Mouse (Mus musculus): Measurements from ENCODE around the gene Agtr1a.

The Agtr1a gene

GRCm38 (mm10) chr13:30336148-30336801 is at the start of gene Agtr1a:
TSS of gene Agtr1a (plus strand) at chr13:30336441.
- DNase-seq (ENCODE audit: extremely low read depth, insufficient read length, low spot score): peak; percentile 5

GRCm38 (mm10) chr13:30310221-30310620 is 26.0 kb upstream of the Agtr1a start:
- DNase-seq (ENCODE audit: extremely low read depth, insufficient read length, low spot score): no peak

GRCm38 (mm10) chr13:30324669-30325346 is 11.4 kb upstream of the Agtr1a start:
- DNase-seq (ENCODE audit: extremely low read depth, insufficient read length, low spot score): no peak

- no peak for DNase-seq (ENCODE audit: extremely low read depth, insufficient read length, low spot score)
These were observed 5.2 kb upstream of the Agtr1a start for GRCm38 (mm10) chr13:30331061-30331460.

- no peak for DNase-seq (ENCODE audit: extremely low read depth, insufficient read length, low spot score)
These were observed 4.4 kb upstream of the Agtr1a start for GRCm38 (mm10) chr13:30331851-30332250.

GRCm38 (mm10) chr13:30332581-30332980 is 3.7 kb upstream of the Agtr1a start:
- no peak for DNase-seq (ENCODE audit: extremely low read depth, insufficient read length, low spot score)

GRCm38 (mm10) chr13:30334667-30335066 is 1.6 kb upstream of the Agtr1a start:
- no peak for DNase-seq (ENCODE audit: extremely low read depth, insufficient read length, low spot score)

GRCm38 (mm10) chr13:30336913-30337312 is 672 bp downstream of the Agtr1a start:
- no peak for DNase-seq (ENCODE audit: extremely low read depth, insufficient read length, low spot score)

GRCm38 (mm10) chr13:30337646-30338045 is 1.4 kb downstream of the Agtr1a start:
- DNase-seq (ENCODE audit: extremely low read depth, insufficient read length, low spot score): no peak

GRCm38 (mm10) chr13:30338576-30338975 is 2.3 kb downstream of the Agtr1a start:
- DNase-seq (ENCODE audit: extremely low read depth, insufficient read length, low spot score): no peak

- no peak for DNase-seq (ENCODE audit: extremely low read depth, insufficient read length, low spot score)
These were observed 3.7 kb downstream of the Agtr1a start for GRCm38 (mm10) chr13:30339927-30340326.

- DNase-seq (ENCODE audit: extremely low read depth, insufficient read length, low spot score): no peak
These were observed 6.0 kb downstream of the Agtr1a start for GRCm38 (mm10) chr13:30341987-30342898.

- no peak for DNase-seq (ENCODE audit: extremely low read depth, insufficient read length, low spot score)
These were observed 9.2 kb downstream of the Agtr1a start for GRCm38 (mm10) chr13:30345427-30345913.

- DNase-seq (ENCODE audit: extremely low read depth, insufficient read length, low spot score): no peak
These were observed 10.6 kb downstream of the Agtr1a start for GRCm38 (mm10) chr13:30346881-30347280.

GRCm38 (mm10) chr13:30348306-30348705 is 12.1 kb downstream of the Agtr1a start:
- no peak for DNase-seq (ENCODE audit: extremely low read depth, insufficient read length, low spot score)

- no peak for DNase-seq (ENCODE audit: extremely low read depth, insufficient read length, low spot score)
These were observed 15.7 kb downstream of the Agtr1a start for GRCm38 (mm10) chr13:30351966-30352365.

GRCm38 (mm10) chr13:30354991-30355580 is 18.8 kb downstream of the Agtr1a start:
- DNase-seq (ENCODE audit: extremely low read depth, insufficient read length, low spot score): no peak

- no peak for DNase-seq (ENCODE audit: extremely low read depth, insufficient read length, low spot score)
These were observed 19.7 kb downstream of the Agtr1a start for GRCm38 (mm10) chr13:30355979-30356378.

GRCm38 (mm10) chr13:30358456-30359168 is 22.4 kb downstream of the Agtr1a start:
- DNase-seq (ENCODE audit: extremely low read depth, insufficient read length, low spot score): no peak

GRCm38 (mm10) chr13:30359886-30360285 is 23.6 kb downstream of the Agtr1a start:
- no peak for DNase-seq (ENCODE audit: extremely low read depth, insufficient read length, low spot score)

Measured in 3134 (cell line).